Mouse (Mus musculus) mesoderm, embryonic 11.5 days (tissue): Measurements from ENCODE around the gene Bbs9.

Experiments
- DNase-seq: peaks from one replicate; pipeline ENCODE4 v3.0.0-alpha.2; 2012; ENCODE audit warnings: low read depth, low spot score

Bbs9 gene

DNA sequence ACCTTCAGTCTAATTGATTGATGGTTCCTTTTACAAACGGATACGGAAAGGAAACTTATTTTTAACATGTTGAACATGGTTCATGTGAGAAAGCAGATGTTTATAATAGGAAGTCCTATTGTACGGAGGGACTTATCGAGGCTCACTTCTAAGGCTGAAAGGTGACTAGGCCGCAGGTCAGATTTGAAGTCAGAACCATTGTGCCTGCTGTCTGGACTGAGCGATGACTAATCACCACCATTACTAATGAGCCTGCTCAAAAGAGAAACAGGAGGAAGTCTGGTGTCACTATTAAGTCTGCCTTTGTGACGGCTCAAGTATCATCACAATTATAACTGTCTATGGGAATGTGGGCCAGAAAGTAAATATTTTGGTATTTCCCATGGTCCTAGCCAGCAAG is 325.2 kb downstream of the Bbs9 start:
- DNase-seq, result no peak

DNA sequence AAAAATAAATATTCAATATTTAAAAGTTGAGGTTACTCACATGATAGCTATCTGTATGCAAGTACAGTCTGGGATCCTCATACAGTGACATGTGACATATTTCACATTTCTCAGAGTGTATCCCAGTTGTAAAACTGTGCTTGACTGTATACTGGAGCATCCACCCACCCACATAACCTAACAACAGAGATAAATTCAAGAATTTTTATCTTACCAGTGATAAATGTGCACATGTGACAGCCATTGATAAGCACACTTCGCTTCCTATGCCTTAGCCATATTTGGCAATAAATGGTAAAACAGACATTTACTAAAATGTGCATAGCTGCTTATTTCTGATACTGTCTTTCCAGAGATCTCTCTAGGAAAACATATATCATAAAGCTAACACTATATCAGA is 330.5 kb downstream of the Bbs9 start:
- no peak for DNase-seq

DNA sequence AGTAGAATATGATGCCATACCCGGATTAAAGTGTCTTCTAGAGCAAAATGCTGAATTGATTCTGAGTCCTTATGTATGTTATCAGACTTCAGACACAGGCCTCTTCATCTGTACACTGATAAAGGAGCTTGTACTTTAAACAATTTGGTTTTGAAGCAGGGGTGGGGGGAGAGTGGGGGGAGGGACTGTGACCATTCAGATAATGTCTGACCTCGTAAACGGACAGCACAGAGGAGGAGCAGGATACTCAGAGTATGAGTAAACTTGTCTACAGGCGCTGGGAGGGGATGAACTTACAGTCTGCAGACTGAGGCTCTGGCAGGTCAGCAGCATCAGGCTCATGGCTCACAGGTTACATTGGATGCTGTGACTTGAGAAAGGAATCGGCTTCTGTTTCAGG is 331.0 kb downstream of the Bbs9 start:
- DNase-seq, result no peak

DNA sequence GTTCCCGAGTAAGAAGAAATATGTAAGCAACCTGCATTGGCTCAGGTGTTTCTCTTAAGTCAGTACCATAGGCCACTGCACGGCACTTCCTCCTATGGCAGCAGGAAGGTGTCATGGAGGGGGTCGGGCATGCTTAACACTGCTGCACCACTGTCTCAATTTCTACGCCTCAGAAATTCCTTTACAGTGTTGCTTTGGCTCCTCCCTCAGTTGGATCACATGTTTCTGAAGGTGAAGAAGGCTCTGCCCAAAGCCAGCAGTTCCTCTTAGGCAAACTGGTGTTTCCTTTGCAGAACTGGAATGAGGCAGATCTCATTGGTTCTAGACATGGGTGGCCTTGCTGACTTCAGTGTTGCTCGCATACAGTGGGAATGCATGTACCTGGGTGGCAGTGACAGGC is 332.2 kb downstream of the Bbs9 start:
- no peak for DNase-seq

DNA sequence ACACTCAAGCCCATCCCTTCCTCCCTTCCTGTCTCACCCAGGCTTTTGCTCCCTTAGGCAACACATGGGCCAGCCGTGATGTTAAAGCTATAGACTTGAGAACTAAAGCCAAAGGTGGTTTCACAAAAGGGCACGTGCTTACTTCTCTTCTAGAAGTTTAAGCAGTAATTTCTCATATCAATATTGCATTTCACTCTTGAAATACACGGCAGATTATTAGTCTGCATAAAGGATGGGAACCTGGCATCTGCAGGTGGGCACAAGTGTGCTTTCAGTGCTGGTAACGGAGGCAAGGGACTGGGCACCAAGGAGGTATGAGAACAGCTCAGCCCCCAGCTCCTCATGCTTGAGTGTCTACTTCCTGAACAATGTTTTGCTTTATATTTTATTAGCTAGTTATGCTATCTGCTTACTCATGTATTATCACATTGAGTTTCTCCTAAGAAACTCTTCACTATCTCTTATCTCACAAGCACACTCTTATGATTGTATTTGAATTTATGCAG is 334.2 kb downstream of the Bbs9 start:
- DNase-seq, result no peak

DNA sequence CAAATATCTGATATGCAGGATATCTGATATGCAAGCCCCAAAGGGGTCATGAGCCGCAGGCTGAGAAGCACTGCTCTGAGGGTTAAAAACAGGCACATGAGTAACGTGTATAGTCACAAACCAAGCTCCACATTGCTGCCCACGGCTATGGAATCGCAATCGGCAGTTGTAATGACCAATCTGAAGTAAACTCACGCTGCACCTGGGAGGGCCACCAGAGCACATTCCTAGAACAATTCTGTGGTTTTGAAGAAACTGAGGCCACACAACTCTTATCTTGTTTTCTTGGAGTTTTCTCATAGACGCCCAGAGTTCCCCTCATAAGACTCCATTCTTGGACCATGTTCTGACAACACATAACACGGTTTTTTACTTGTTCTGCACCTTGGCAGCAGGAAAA is 334.9 kb downstream of the Bbs9 start:
- no peak for DNase-seq

DNA sequence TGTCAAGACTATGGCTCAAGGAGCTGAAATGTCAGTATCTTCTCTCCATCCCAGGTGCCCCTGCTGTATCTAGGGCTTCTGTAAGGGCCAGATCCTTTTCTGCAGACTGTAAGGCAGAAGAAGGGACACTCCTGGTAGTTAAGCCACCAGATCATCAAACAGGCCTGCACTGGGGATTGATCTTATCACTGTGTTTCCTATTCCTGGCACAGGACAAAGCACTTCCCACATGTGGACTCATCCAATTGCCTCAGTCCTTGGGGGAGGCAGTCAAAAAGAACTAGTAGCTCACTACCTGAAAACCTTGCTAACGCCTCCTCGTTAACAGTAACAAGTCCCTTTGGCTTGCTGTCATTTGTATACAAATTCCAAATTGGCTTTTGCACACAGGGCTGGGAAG is 336.4 kb downstream of the Bbs9 start:
- no peak for DNase-seq

DNA sequence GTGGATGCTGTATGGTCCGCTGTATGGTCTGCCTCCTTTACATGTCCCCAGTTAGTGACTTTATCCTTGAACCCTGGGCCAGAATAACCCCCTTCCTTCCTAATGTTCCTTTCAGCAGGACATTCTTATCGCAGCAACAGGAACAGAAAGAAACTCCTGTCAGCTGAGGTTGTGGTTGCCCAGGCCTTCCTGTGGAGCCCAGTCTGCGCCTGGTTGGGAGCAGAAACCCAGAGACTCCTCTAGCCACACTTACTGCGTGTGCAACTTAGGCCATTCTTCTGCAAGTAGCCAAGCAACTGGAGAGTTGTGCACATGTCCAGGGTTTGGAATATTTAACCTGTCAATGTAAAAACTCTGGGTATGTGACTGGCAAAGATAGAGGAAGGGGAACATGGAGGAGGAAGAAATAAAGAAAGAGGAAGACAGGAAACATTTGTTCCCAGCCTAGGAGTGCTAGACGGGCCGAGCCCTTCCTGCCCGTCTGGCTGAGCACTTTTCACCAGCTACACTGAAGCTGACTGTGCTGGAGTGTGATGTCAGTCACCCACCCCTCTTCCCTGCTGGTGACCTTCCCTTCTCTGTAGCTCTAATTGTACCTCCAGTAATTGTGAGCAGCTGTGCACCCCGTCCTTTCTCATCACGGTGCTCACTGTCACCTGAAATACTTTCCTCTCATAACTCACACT is 339.0 kb downstream of the Bbs9 start:
- no peak for DNase-seq

DNA sequence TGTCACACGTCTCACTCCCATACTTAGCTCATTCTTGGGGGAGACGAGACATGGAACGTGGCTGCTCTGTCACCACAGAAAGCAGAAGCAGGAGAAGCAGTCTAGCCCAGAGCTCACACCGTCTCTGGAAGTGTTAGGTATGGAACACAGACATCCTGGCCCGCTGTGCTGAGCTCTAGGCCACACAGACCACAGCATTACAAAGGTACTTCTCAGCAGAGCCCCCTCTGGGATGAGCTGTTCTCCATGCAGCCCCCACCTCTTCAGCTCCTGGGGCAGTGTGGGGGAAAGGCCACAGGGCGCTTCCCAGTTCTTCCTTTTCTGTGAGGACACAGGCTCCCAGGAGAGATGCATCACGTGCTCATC is 339.6 kb downstream of the Bbs9 start:
- no peak for DNase-seq

DNA sequence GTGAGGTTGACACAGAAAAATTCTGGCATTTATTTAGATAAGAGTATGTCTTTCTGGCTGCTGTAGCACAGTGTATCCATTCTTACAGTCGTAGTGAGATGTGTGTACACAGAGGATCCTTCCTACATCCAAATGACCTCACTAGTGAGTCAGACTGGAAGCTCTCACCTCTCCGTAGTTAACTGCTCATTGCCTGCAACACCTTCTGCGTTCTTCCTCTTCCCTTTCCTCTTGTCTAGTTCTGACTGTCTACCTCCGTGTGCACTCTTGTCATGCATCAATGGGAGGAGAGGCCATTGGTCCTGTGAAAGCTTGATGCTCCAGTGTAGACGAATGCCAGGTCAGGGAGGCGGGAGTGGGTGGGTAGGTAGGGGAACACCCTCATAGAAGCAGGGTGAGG is 344.0 kb downstream of the Bbs9 start:
- DNase-seq, result no peak

DNA sequence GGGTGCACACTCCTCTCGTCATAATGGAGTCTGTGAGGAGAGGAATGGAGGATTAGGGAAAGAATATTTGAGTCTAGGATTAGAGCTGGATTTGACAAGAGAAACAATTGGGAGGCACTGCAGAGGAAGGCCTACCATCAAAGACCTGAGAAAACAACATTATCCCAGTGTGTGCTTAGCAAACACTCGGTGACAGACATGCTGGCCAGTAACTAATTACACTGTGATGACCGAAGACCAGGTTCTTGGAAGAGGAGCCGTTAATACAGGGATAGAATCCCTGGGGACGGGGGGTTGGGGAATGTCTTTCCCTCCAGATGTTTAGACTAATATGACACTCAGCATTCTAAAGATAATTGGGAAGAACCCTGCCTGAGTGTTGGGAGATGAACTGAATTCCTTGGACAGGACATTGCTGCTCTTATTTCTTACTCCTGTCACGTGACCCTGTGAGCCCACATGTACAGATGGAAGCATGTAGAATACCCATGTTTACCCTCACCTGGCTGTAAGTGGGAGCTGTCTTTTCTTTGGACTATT is 345.2 kb downstream of the Bbs9 start:
- no peak for DNase-seq

DNA sequence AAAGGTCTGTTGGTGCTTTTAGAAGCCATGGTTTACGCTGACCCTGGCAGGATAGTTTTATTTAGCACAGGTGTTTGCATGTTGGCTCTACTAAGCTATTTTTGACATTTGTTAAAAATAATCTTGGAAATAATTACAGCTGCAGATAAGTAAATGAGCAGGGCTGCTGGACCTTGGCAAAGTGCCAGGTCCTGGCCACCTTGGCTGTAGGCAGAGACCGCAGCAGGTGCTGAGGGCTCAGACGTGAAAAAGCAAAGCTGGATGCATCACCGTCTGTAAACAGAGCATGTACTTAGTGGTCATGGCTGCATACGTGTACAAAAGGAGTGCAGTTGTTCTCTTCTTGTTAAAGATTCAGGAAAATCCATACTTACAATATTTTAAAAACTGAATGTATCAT is 347.3 kb downstream of the Bbs9 start:
- no peak for DNase-seq

DNA sequence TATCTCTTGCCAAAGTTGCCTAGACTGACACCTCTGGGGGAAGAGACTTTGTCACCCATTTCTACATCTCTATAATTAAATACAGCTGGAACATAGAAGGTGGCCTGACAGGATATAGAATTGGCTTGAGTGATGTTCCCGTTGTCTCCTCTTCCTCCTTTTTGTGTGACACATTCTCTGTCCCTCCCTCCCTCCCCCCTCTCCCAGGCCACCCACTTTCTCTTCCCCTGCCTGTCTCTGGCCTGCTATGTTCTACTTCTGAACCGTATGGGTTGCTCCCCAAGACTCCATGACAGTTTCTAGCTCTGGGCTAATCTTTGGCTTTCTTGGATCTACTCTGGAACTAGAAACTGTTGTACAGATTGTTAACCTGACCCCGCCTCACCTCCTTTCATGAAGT is 348.3 kb downstream of the Bbs9 start:
- no peak for DNase-seq

DNA sequence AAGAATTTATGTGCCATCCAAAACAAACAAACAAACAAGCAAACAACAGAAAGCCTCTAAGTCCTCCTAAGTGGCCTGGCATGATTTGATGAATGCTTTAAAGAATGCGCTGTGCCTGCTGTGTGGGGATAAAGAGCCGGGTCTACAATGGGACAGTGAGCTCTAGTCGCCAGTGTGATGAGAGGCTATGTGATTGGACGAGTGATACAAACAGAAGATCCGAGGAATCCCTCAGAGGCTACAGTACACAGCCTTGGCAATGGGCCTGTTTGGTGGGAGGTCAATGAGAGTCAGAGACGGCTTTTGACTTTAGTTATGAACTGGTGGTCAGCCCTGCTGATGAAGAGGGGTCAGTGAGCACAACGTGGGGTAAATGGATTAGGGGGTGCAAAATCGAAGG is 349.4 kb downstream of the Bbs9 start:
- DNase-seq, result no peak

DNA sequence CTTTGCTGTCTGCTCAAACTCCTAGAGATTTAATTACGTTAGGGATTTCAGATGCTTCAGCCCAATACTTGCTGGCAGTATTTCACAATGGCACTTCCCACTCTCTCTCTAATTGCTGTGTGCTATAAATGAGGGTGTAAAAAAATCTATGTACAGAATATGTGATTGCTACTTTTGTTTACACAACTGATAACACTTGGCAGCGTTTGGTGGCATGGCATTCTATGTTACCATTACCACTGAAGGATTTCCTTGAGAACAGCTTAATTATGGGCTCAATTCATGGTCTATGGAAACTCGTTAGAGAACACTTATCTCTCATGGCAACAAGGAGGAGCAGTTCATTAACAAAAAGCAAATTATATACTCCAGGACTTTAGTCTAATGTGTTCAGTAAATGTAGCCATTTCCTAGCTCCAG is 351.1 kb downstream of the Bbs9 start:
- DNase-seq, result no peak

DNA sequence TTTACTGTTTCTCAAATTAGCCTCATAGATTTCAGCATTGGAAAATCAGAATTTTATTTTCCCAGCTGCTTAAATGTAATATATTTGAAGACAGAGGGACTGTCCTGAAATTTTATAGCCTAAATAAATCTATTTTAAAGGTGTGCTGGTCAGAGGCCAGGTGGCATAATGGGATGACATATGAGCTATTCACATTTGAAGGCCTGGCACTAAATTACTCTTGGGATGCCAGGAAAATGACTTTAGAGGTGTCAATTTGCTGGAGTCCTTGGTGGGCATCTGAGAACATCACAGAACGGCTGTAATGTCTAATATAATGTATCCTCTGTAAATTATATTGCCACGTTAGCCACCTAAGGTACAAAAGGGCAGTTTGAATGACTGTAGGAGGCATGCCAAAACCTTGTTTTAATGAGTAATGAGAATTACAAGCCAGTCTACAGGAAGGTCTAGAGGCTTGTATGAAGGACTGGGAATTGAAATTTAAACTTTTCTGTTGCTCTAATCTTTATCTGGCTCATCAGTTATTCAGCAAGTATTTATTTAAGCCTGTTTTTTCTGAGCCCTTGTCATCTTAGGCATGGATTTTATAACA is 351.8 kb downstream of the Bbs9 start:
- DNase-seq, result no peak

DNA sequence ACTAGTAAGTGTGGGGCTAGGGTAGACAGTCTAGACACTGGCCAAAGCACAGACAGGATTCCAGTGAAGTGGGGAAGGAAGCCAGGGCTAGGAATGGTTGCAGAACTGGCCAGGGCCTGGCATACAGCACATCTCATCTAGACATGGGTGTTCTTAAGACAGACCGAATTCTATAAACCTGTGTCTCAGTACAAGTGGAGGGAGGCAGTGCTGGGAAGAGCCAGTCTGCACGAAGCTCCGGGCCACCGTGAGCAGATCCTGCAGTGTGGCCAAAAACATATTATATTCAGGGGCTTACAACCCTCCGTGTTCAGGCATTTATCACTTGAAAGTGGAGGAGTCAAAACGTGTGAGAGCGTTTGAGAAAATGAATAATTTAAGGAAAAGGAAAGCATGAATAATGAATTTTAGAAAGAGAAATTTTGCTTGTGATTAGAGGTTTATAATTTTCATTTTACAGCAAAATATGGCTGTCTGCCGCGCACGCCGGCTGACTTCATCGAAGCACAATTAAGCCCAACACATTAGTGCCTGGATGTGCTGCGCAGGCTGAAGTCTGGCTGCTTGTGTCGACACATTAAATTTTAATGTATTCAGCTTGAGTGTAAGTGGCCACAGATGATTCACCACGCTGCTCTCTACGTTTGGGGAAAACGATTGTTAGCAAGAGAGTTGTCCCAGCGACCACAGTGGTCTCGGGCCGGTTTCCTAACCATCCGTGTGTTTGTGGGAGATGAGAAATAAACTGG is 353.9 kb downstream of the Bbs9 start:
- no peak for DNase-seq

DNA sequence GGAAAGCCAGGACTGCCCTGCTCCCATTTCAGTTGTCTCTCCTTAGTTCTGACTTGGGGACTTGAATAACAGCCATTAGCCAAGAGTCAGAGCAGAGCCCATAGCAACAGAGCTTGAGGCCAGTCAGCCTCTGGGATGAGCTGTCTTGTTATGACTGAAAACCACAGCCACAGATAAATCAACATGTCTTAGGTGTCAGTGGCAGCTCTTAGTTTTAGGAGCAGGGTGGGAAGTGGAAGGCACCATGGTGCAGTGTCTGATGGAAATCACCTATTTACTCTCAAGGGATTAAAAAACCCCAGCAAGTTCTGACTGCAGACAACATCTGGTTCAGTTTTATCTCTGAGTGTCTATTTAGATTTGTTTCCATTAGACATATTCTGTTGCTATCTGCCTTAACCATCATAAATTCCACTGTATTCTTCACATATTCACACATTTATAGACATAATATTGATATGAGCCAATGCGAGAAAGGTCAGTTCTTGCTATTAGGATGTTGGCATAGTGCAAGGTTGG is 359.5 kb downstream of the Bbs9 start:
- no peak for DNase-seq

DNA sequence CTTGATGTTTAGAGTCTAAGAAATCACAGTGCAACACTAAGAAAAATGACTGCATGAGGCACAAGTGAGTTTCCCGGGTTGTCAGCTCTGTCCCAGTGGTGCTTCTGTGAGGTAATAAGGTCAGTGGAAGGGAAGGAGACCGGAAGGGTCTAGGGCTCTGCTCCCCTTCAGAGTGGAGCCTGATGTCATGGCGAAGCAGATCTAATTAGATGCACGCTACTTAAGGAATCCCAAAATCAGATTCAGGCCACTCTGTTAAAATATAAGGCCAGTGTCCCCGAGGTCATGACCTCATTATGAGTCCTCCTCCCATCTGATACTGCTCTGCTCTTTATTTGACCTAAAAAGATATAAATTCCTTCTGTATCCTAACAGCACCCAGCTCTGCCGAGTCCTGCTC is 361.5 kb downstream of the Bbs9 start:
- DNase-seq, result no peak

DNA sequence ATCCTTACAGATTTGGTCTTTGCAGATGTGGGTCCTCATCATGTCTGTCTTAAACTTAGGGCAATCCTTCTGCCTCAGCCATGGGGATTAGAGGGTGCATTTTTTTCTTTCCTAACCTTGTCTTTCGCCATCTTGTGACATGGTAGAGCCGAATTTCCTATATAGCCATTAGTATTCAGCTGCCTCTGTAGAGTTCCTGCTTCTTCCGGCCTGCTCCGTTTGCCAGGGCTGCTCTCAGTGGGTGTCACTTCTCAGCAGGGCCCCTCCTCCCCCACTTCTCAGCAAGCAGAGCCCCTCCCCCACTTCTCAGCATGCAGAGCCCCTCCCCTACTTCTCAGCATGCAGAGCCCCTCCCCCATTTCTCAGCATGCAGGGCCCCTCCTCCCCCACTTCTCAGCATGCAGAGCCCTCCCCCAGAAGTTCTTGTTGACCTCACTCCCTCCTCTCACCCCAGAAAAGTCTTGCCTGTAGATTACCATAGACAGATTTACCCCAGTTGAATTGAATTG is 362.2 kb downstream of the Bbs9 start:
- DNase-seq, result no peak

DNA sequence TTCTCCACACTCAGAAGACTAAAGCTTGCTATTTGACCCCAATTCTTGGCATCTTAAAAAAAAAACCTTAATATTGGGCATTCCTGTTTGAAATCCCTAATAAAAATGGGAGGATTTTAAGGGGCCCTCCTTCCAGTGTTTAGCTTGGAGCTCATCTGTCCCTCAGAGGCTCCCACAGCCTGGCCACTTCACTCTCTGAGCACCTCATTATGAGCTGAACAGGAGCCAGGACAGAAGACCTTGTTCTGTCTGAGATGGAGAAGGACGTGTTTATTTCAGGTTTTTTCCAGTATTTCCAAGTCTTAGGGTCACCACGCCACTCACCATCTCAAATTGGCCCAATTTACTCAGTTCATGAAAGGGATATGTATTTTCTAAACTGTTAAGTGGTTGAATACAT is 370.5 kb downstream of the Bbs9 start:
- DNase-seq, result no peak

DNA sequence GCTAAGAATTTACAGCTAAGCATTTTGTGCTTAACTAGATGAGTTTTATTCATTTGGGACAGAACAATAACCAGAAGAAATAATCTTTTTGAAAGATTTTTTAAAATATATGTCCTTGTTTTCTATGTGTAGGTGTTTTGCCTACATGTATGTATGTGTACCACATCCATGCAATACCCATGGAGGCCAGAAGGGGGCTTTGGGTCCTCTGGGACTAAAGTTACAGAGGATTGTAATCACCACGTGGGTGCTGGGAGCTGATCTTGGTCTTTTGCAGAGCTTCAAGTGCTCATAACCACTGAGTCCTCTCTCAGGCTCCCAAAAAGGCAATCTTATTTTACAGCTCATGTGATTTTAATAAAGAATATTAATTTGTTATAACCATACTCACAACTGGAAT is 371.3 kb downstream of the Bbs9 start:
- no peak for DNase-seq
